Mouse (Mus musculus): Measurements from ENCODE around the gene Cntnap5b. TPM values are rescaled to one million over a fixed set of nuclear protein-coding genes. Genes with fewer than 3 reads are reported as not detected.
"Not testable (repeated sequence)": the region's sequence is repeated elsewhere in the genome, so short reads cannot be mapped to it uniquely, and the experiment has no call there.

Cntnap5b gene
- polyA plus RNA-seq, 1 experiment from 2014 or later = not detected

DNA sequence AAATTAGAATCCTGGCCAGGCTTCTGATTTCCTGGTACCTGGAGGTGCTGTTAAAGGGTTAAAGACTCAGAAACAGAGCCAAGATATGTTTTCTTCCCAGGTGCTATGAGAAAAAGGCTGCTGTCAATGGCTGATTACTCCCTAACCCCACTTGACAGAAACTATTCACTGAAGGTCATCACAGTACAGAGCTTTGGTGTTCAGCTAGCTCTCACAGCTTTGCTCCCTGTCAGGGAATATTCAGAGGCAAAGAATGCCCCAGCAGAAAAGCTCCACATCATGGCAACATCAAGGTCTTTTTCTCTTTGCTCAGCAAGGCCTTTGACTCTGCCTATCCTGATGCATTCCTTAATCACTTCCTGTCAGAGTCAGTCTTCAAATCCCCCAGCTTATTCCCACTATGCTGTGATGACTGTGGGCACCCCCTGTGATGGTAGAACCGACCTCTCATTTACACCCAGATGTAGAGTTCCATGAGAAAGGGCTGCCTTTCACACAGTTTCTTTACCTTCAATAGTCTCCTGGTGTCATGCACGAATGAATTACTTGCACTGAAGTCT lies 186.9 kb downstream of the Cntnap5b start:
- Histone ChIP-seq H3K4me2 (ENCODE audit: low read length) (no peak overlapping the region), H3K36me3 (ENCODE audit: control insufficient read depth, insufficient read depth, low read length) (no peaks in the 10 kb centered on the region), H3K4me1 (ENCODE audit: control insufficient read depth in 2 of 2, insufficient read depth in 2 of 2, low read length in 2 of 2) (no peaks in the 10 kb centered on the region), H3K27me3 (ENCODE audit: control insufficient read depth, insufficient read depth, low read length) (no peaks in the 10 kb centered on the region), H3K9ac (ENCODE audit: low read length) (no peak overlapping the region), H3K27ac (replicated peaks in 1 of 2; ENCODE audit: control insufficient read depth in 1 of 2, insufficient read depth in 1 of 2, low read depth in 2 of 2, low read length in 2 of 2) (no peak overlapping the region), H3K4me3 (ENCODE audit: control insufficient read depth in 1 of 2, insufficient read depth in 1 of 2, low read depth in 1 of 2, low read length in 2 of 2) (no peak overlapping the region), H3K9me3 (ENCODE audit: control insufficient read depth, low read length) (no peaks in the 10 kb centered on the region)
- WGBS = 33% methylated on average over 2 of the region's 2 CpGs
- no peak for ATAC-seq (ENCODE audit: insufficient number of reproducible peaks, insufficient read depth, low FRiP score, low read depth)

DNA sequence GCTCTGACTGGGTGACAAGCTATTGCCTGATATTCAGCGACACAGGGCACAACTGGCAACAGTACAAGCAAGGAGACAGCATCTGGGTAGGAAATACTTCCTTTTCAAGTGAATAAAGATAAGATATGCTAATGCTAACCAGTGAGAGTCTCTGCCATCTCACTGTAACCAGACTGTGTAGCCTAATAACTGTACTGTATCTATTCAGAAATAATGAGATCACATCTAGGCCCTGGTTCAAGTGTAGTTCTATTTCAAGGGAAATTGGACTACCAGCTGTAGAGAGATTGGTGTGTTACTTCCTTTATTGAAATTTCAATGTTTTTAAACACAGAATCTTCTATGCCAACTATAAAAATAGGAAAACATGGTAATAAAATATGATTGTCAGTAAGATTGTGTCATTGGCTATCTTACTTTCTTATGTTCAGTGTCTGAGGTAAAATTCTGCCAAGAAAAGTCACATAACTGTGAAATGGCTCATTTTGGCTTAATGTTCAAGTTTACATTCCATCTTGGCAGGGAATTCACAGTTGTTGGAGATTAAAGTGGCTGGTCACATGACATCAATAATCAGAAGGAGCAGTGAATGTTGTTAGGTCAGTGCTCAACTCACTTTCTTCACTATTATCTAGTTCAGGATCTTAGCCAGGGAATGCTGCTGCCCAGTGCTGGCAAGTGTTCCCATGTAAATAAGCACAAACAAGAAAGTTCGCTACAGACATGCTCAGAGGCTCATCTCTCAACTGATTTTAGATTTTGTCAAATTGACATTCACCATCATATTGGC lies 194.9 kb downstream of the Cntnap5b start:
- H3K4me1 ChIP-seq (ENCODE audit: control insufficient read depth in 2 of 2, insufficient read depth in 2 of 2, low read length in 2 of 2) = no peaks in the 10 kb centered on the region
- no peaks in the 10 kb centered on the region for H3K9me3 ChIP-seq (ENCODE audit: control insufficient read depth, low read length)
- H3K27me3 ChIP-seq (ENCODE audit: control insufficient read depth, insufficient read depth, low read length) = no peaks in the 10 kb centered on the region
- no peak overlapping the region for H3K27ac ChIP-seq (replicated peaks in 1 of 2; ENCODE audit: control insufficient read depth in 1 of 2, insufficient read depth in 1 of 2, low read depth in 2 of 2, low read length in 2 of 2)
- no peaks in the 10 kb centered on the region for H3K36me3 ChIP-seq (ENCODE audit: control insufficient read depth, insufficient read depth, low read length)
- H3K4me2 ChIP-seq (ENCODE audit: low read length) = no peak overlapping the region
- no peak overlapping the region for H3K9ac ChIP-seq (ENCODE audit: low read length)
- 58% methylated on average over 2 of the region's 2 CpGs for WGBS
- H3K4me3 ChIP-seq (ENCODE audit: control insufficient read depth in 1 of 2, insufficient read depth in 1 of 2, low read depth in 1 of 2, low read length in 2 of 2) = no peak overlapping the region
- ATAC-seq (ENCODE audit: insufficient number of reproducible peaks, insufficient read depth, low FRiP score, low read depth) = no peak

DNA sequence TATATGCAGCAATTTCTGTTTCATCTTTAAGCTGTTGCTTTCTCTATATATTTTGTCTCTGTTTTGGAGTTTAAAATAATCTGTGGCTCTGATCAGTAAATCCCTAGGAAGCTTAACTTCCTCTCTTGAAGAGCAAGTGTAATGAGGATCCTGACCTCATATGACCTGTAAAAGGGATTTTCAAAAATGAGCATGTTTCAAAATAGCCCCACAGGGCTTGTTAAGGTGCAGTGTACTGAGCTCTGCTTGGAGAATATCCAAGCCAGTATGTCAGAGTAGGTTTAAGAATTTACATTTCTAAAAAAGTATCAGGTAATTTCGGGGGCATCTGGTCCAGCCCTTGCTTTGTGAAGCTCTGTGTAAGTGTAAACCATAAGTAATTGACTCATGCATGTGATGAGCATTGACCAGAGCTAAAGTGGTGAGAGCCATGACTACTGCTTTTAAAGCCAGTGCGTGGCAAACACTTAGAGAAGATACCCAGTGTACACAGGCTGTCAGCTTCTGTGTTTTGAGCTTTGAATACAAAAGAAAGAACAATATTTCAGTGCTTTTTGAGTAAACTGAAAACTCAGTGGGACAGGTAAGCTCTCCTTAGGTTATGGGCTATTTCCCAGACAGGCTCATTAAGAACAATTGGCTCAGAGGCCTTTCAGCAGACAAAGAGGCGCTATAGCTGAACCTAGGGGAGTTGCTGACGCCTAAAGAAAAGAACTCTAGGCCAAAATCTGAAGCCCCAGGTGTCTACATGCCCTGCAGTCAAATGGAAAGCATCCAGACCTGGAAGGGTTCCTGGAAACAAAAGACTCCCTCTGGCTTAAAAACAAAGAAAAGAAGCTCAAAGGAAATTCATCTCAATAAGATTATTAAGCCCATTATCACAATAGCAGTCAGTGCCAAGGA lies 197.9 kb downstream of the Cntnap5b start:
- no peak overlapping the region for H3K4me3 ChIP-seq (ENCODE audit: control insufficient read depth in 1 of 2, insufficient read depth in 1 of 2, low read depth in 1 of 2, low read length in 2 of 2)
- no peaks in the 10 kb centered on the region for H3K36me3 ChIP-seq (ENCODE audit: control insufficient read depth, insufficient read depth, low read length)
- ATAC-seq (ENCODE audit: insufficient number of reproducible peaks, insufficient read depth, low FRiP score, low read depth) = no peak
- H3K4me2 ChIP-seq (ENCODE audit: low read length) = no peak overlapping the region
- H3K27me3 ChIP-seq (ENCODE audit: control insufficient read depth, insufficient read depth, low read length) = no peaks in the 10 kb centered on the region
- no peaks in the 10 kb centered on the region for H3K4me1 ChIP-seq (ENCODE audit: control insufficient read depth in 2 of 2, insufficient read depth in 2 of 2, low read length in 2 of 2)
- WGBS = 51% methylated on average over 4 of the region's 4 CpGs
- H3K9me3 ChIP-seq (ENCODE audit: control insufficient read depth, low read length) = no peaks in the 10 kb centered on the region
- H3K27ac ChIP-seq (replicated peaks in 1 of 2; ENCODE audit: control insufficient read depth in 1 of 2, insufficient read depth in 1 of 2, low read depth in 2 of 2, low read length in 2 of 2) = no peak overlapping the region
- no peak overlapping the region for H3K9ac ChIP-seq (ENCODE audit: low read length)

DNA sequence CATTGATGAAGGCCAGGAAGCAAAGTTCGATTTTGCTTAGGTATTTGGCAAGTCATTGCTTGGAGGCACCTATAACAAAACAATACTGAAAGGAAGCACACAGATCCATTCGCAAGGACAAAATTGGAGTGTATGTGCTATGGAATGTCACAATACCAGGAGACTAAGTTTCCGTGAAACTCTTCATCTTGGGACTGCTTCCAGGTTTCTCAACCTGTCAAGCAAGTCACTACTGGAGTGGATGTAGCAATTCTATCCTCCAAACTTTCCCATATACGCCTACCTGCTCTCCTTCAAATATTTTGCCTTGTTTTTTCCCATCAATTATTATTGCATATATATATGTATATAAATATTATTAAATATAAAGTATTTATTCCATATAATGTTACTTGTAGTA lies 228.7 kb downstream of the Cntnap5b start:
- not testable (repeated sequence) for H3K9ac ChIP-seq (ENCODE audit: low read length); H3K9me3 ChIP-seq (ENCODE audit: control insufficient read depth, low read length); H3K4me3 ChIP-seq (ENCODE audit: control insufficient read depth in 1 of 2, insufficient read depth in 1 of 2, low read depth in 1 of 2, low read length in 2 of 2); H3K4me2 ChIP-seq (ENCODE audit: low read length); H3K27ac ChIP-seq (replicated peaks in 1 of 2; ENCODE audit: control insufficient read depth in 1 of 2, insufficient read depth in 1 of 2, low read depth in 2 of 2, low read length in 2 of 2); H3K36me3 ChIP-seq (ENCODE audit: control insufficient read depth, insufficient read depth, low read length); ATAC-seq (ENCODE audit: insufficient number of reproducible peaks, insufficient read depth, low FRiP score, low read depth); H3K27me3 ChIP-seq (ENCODE audit: control insufficient read depth, insufficient read depth, low read length); H3K4me1 ChIP-seq (ENCODE audit: control insufficient read depth in 2 of 2, insufficient read depth in 2 of 2, low read length in 2 of 2)
- WGBS = 82% methylated on average over 4 of the region's 4 CpGs

DNA sequence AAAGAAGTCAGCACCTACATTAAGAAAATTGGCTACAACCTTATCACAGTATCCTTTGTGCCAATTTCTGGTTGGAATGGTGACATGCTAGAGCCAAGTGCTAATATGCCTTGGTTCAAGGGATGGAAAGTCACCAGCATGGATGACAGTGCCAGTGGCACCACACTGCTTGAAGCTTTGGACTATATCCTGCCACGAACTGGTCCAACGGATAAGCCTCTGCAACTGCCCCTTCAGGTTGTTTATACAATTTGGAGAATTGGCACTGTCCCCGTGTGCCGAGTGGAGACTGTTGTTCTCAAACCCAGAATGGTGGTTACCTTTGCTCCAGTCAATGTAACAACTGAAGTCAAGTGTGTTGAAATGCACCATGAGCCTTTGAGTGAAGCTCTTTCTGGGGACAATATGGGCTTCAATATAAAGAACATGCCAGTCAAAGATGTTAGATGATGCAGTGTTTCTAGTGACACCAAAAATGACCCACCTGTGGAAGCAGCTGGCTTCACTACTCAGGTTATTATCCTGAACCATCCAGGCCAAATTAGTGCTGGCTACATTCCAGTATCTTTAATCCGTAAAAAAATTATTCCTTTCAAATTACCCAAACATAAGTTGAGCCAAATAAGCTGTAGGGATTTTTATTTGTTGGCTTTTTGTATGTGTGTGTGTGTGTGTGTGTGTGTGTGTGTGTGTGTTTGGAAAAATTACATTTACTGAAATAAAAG lies 233.6 kb downstream of the Cntnap5b start:
- no peak for ATAC-seq (ENCODE audit: insufficient number of reproducible peaks, insufficient read depth, low FRiP score, low read depth)
- H3K4me2 ChIP-seq (ENCODE audit: low read length) = no peak overlapping the region
- H3K4me3 ChIP-seq (ENCODE audit: control insufficient read depth in 1 of 2, insufficient read depth in 1 of 2, low read depth in 1 of 2, low read length in 2 of 2) = no peak overlapping the region
- H3K27me3 ChIP-seq (ENCODE audit: control insufficient read depth, insufficient read depth, low read length) = no peaks in the 10 kb centered on the region
- H3K27ac ChIP-seq (replicated peaks in 1 of 2; ENCODE audit: control insufficient read depth in 1 of 2, insufficient read depth in 1 of 2, low read depth in 2 of 2, low read length in 2 of 2) = no peak overlapping the region
- H3K36me3 ChIP-seq (ENCODE audit: control insufficient read depth, insufficient read depth, low read length) = no peaks in the 10 kb centered on the region
- no peak overlapping the region for H3K9ac ChIP-seq (ENCODE audit: low read length)
- no peaks in the 10 kb centered on the region for H3K4me1 ChIP-seq (ENCODE audit: control insufficient read depth in 2 of 2, insufficient read depth in 2 of 2, low read length in 2 of 2)
- WGBS = 73% methylated on average over 5 of the region's 5 CpGs
- no peaks in the 10 kb centered on the region for H3K9me3 ChIP-seq (ENCODE audit: control insufficient read depth, low read length)

DNA sequence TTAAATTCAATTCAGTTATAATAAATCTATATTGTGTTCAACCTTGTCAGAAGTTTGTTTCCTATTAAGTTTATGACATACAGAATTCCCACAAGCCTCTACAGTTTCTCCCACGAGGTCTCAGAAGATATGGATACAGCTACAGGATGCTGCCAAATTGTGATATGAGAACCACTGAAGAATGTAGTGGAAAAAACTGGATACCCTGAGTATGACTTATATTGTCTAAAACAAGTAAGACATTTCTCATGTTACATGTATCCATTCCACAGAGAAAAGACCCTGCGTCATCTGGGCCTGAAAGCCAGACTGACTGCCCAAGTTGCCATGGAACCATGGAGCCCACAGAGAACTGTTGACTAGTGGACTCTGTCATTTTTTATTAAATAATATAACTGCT lies 269.2 kb downstream of the Cntnap5b start:
- H3K9ac ChIP-seq (ENCODE audit: low read length) = no peak overlapping the region
- no peaks in the 10 kb centered on the region for H3K9me3 ChIP-seq (ENCODE audit: control insufficient read depth, low read length)
- no peak overlapping the region for H3K27ac ChIP-seq (replicated peaks in 1 of 2; ENCODE audit: control insufficient read depth in 1 of 2, insufficient read depth in 1 of 2, low read depth in 2 of 2, low read length in 2 of 2)
- H3K27me3 ChIP-seq (ENCODE audit: control insufficient read depth, insufficient read depth, low read length) = no peaks in the 10 kb centered on the region
- H3K4me1 ChIP-seq (ENCODE audit: control insufficient read depth in 2 of 2, insufficient read depth in 2 of 2, low read length in 2 of 2) = no peaks in the 10 kb centered on the region
- H3K4me2 ChIP-seq (ENCODE audit: low read length) = no peak overlapping the region
- H3K36me3 ChIP-seq (ENCODE audit: control insufficient read depth, insufficient read depth, low read length) = no peaks in the 10 kb centered on the region
- no peak for ATAC-seq (ENCODE audit: insufficient number of reproducible peaks, insufficient read depth, low FRiP score, low read depth)
- WGBS = 61% methylated on average over 2 of the region's 2 CpGs
- no peak overlapping the region for H3K4me3 ChIP-seq (ENCODE audit: control insufficient read depth in 1 of 2, insufficient read depth in 1 of 2, low read depth in 1 of 2, low read length in 2 of 2)

DNA sequence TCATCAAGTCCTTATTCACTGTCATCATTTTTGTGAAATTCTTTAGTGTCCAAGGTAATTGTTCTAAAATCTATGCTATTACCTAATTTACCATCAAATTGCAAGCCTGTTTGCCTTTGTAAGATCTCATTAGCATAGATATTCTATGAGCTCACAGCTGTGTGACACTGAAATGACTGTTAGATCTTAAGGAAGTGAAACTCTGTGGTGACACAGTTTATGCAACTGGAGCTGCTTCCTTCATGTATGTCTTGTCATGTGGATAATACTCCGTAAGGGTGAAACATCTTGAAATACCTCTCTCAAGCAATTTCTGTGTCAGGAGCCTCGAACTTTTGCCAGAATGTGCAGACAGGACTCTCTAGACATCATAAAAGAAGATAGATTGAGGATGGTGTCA lies 307.2 kb downstream of the Cntnap5b start:
- WGBS = 60% methylated on average over 2 of the region's 2 CpGs
- no peak overlapping the region for H3K4me2 ChIP-seq (ENCODE audit: low read length)
- H3K27ac ChIP-seq (replicated peaks in 1 of 2; ENCODE audit: control insufficient read depth in 1 of 2, insufficient read depth in 1 of 2, low read depth in 2 of 2, low read length in 2 of 2) = no peak overlapping the region
- H3K36me3 ChIP-seq (ENCODE audit: control insufficient read depth, insufficient read depth, low read length) = no peaks in the 10 kb centered on the region
- H3K9me3 ChIP-seq (ENCODE audit: control insufficient read depth, low read length) = no peaks in the 10 kb centered on the region
- no peak overlapping the region for H3K4me3 ChIP-seq (ENCODE audit: control insufficient read depth in 1 of 2, insufficient read depth in 1 of 2, low read depth in 1 of 2, low read length in 2 of 2)
- H3K27me3 ChIP-seq (ENCODE audit: control insufficient read depth, insufficient read depth, low read length) = no peaks in the 10 kb centered on the region
- no peak overlapping the region for H3K9ac ChIP-seq (ENCODE audit: low read length)
- no peak for ATAC-seq (ENCODE audit: insufficient number of reproducible peaks, insufficient read depth, low FRiP score, low read depth)
- no peaks in the 10 kb centered on the region for H3K4me1 ChIP-seq (ENCODE audit: control insufficient read depth in 2 of 2, insufficient read depth in 2 of 2, low read length in 2 of 2)
